Mouse (Mus musculus) adipocyte (in vitro differentiated cells): Measurements from ENCODE around the gene Gm5294.

Experiments
- DNase-seq: peaks from one replicate; pipeline ENCODE4 v3.0.0-alpha.2; 2016; ENCODE audit warnings: low spot score

Gene Gm5294

GRCm38 (mm10) chr5:138849682-138850461 is 30.0 kb downstream of the Gm5294 start:
- DNase-seq = no peak

- no peak for DNase-seq
Observed at GRCm38 (mm10) chr5:138850462-138850844, 30.6 kb downstream of the Gm5294 start.

GRCm38 (mm10) chr5:138851296-138851780 is 31.5 kb downstream of the Gm5294 start:
- peak; percentile 29 for DNase-seq

GRCm38 (mm10) chr5:138852151-138852550 is 32.3 kb downstream of the Gm5294 start:
- no peak for DNase-seq

GRCm38 (mm10) chr5:138853349-138853748 is 33.5 kb downstream of the Gm5294 start:
- DNase-seq = no peak

- DNase-seq = peak; percentile 69
Observed at GRCm38 (mm10) chr5:138857010-138857617, 37.2 kb downstream of the Gm5294 start.

- DNase-seq = no peak
Observed at GRCm38 (mm10) chr5:138857811-138858251, 38.0 kb downstream of the Gm5294 start.

- no peak for DNase-seq
Observed at GRCm38 (mm10) chr5:138863681-138864146, 43.8 kb downstream of the Gm5294 start.

- no peak for DNase-seq
Observed at GRCm38 (mm10) chr5:138864166-138864565, 44.3 kb downstream of the Gm5294 start.

GRCm38 (mm10) chr5:138864880-138865279 is 45.0 kb downstream of the Gm5294 start:
- no peak for DNase-seq

GRCm38 (mm10) chr5:138865637-138866036 is 45.8 kb downstream of the Gm5294 start:
- no peak for DNase-seq
